Mouse (Mus musculus) E14TG2a.4 (cell line): ENCODE measurements around the gene Foxi1.

ENCODE experiments used
- CTCF ChIP-seq: conservative IDR thresholded peaks from 2 replicates; pipeline ENCODE4 v1.5.1; 2014; ENCODE audit warnings: low read length
- NANOG ChIP-seq: IDR thresholded peaks from 2 replicates; pipeline ENCODE4 v1.6.1; 2014; ENCODE audit warnings: borderline replicate concordance, low read length, mixed read lengths
- POU5F1 ChIP-seq: IDR thresholded peaks from 2 replicates; pipeline ENCODE4 v1.6.1; 2014; ENCODE audit warnings: low read length, borderline replicate concordance

- TF ChIP-seq CTCF = no peak
- no peak for TF ChIP-seq NANOG
- TF ChIP-seq POU5F1 = no peak
These were observed 52.7 kb downstream of the Foxi1 start for GRCm38 (mm10) chr11:34155235-34155634.
